Mouse (Mus musculus) stomach, embryonic 15.5 days (tissue): Measurements from ENCODE around the gene Phxr2. TPM values are rescaled to one million over a fixed set of nuclear protein-coding genes. Genes with fewer than 3 reads are reported as not detected.

Experiments
- ATAC-seq: fragments of 200-750 bp; cut with Nextera tagmentation; 2 replicates; pipeline ENCODE4 v1.8.0; 2017; ENCODE audit warnings: low read depth, moderate number of reproducible peaks, moderate TSS enrichment; ENCODE audit not compliant: insufficient read depth, low FRiP score
- H3K27ac ChIP-seq: fragments of 300-500 bp; sonication (generic); 2 replicates; pipeline ENCODE4 v1.5.1; 2015; ENCODE audit warnings: mild to moderate bottlenecking, inconsistent platforms
- H3K27me3 ChIP-seq: fragments of 300-500 bp; sonication (generic); replicated peaks from 2 replicates; pipeline ENCODE4 v1.6.1; 2015; ENCODE audit warnings: inconsistent platforms
- H3K36me3 ChIP-seq: fragments of 300-500 bp; sonication (generic); 2 replicates; pipeline ENCODE4 v1.6.1; 2015; ENCODE audit warnings: inconsistent platforms
- H3K4me1 ChIP-seq: fragments of 300-500 bp; sonication (generic); 2 replicates; pipeline ENCODE4 v1.6.1; 2015; ENCODE audit warnings: inconsistent platforms
- H3K4me2 ChIP-seq: fragments of 300-500 bp; sonication (generic); 2 replicates; pipeline ENCODE4 v1.6.1; 2015; ENCODE audit warnings: mild to moderate bottlenecking, inconsistent platforms
- H3K4me3 ChIP-seq: fragments of 300-500 bp; sonication (generic); replicated peaks from 2 replicates; pipeline ENCODE4 v1.5.1; 2015; ENCODE audit warnings: inconsistent platforms
- H3K9ac ChIP-seq: fragments of 300-500 bp; sonication (generic); 2 replicates; pipeline ENCODE4 v1.6.1; 2015; ENCODE audit warnings: inconsistent platforms
- H3K9me3 ChIP-seq: fragments of 300-500 bp; sonication (generic); 2 replicates; pipeline ENCODE4 v1.6.1; 2016; ENCODE audit warnings: inconsistent platforms
- WGBS: fragments of 180-500 bp; shearing (Covaris S2); methylation state at CpG from one replicate; pipeline ENCODE4 v1.1.7; 2015; 5-methylcytosine and 5-hydroxymethylcytosine counted together
- polyA plus RNA-seq: library from polyadenylated mRNA; unstranded; fragments of >200 nt; fragmentation: Nextera tagmentation; extraction: Ambion mirVana; gene quantifications from 2 replicates; pipeline ENCODE4 v1.2.1, GENCODE M21; 2015

The Phxr2 gene
- polyA plus RNA-seq, 1 experiment from 2014 or later, result not detected

DNA sequence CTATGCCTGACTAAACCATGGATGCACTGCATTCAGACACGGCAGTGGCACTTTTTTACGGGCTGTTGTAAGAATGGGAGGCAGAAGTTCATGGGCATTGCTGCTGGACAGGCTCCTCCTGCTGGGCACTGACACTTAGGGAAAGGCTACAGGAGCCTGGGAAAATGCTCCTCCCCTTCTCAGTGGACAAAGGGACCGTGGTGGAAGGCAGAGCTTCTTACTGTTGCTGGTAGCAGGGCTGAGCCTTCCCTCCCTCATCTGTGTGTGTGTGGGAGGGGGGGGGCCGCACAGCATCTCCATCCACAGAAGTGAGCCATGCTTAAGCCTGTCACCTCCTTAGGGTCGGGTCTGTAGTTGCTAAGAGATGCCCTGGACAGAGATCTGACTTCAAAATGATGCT lies 5.2 kb upstream of the Phxr2 start:
- no peaks in the 10 kb centered on the region for H3K9me3 ChIP-seq
- H3K4me3 ChIP-seq, result no peak overlapping the region
- H3K27ac ChIP-seq, result no peak overlapping the region
- no peak overlapping the region for H3K9ac ChIP-seq
- WGBS, result 72% methylated on average over 5 of the region's 5 CpGs
- no peak overlapping the region for H3K4me2 ChIP-seq
- H3K4me1 ChIP-seq, result peaks cover 5% of the 10 kb centered on the region; the same call in 1 of the 2 replicates
- no peaks in the 10 kb centered on the region for H3K27me3 ChIP-seq
- no peaks in the 10 kb centered on the region for H3K36me3 ChIP-seq
- ATAC-seq, result no peak

- H3K27ac ChIP-seq, result 0 out of 2 replicates have a peak overlapping the region, but pooled peaks have one; percentile 51
- no peak overlapping the region for H3K4me2 ChIP-seq
- H3K4me1 ChIP-seq, result peaks cover 5% of the 10 kb centered on the region; the same call in 1 of the 2 replicates
- H3K9ac ChIP-seq, result no peak overlapping the region
- H3K4me3 ChIP-seq, result no peak overlapping the region
- no peaks in the 10 kb centered on the region for H3K9me3 ChIP-seq
- ATAC-seq, result no peak
- H3K36me3 ChIP-seq, result no peaks in the 10 kb centered on the region
- H3K27me3 ChIP-seq, result no peaks in the 10 kb centered on the region
- 45% methylated on average over 6 of the region's 6 CpGs for WGBS
Measured at GRCm38 (mm10) chr10:99130611-99131010, 4.5 kb upstream of the Phxr2 start.

GRCm38 (mm10) chr10:99127691-99128261 lies 1.7 kb upstream of the Phxr2 start:
- Histone ChIP-seq H3K27me3 (no peaks in the 10 kb centered on the region), H3K4me3 (no peak overlapping the region), H3K27ac (peak overlapping the region; percentile 57; the same call in 1 of the 2 replicates), H3K9ac (no peak overlapping the region), H3K9me3 (no peaks in the 10 kb centered on the region), H3K4me2 (0 out of 2 replicates have a peak overlapping the region, but pooled peaks have one; percentile 14), H3K4me1 (peaks cover 5% of the 10 kb centered on the region; the same call in 1 of the 2 replicates), H3K36me3 (no peaks in the 10 kb centered on the region)
- ATAC-seq, result peak; percentile 67
- 66% methylated on average over 11 of the region's 11 CpGs for WGBS

DNA sequence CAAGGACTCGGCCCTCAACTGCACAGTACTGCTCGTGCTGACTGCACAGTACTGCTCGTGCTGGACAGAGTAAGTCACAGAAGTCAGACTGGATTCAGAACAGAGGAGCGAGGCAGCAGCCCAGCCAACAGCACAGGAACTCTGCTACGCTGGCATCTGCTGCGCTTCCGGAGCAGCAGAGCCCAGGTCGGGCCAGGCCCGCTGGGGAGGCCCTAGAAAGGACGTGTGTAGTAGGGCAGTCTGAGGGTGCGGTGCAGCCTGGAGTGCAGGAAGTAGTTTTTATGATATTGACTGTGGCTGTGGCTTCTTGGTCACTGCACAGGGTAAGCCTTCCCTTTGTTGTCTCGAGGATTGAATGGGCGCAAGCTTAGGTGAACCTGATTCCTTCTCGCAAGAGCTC lies 829 bp upstream of the Phxr2 start:
- H3K27ac ChIP-seq, result peak overlapping the region; percentile 57
- WGBS, result 81% methylated on average over 14 of the region's 14 CpGs
- peak; percentile 19; the same call in 1 of the 2 replicates for ATAC-seq

GRCm38 (mm10) chr10:99119471-99119870 lies 6.7 kb downstream of the Phxr2 start:
- H3K9me3 ChIP-seq, result no peaks in the 10 kb centered on the region
- H3K4me3 ChIP-seq, result no peak overlapping the region
- H3K4me2 ChIP-seq, result no peak overlapping the region
- H3K27ac ChIP-seq, result 0 out of 2 replicates have a peak overlapping the region, but pooled peaks have one; percentile 73
- H3K4me1 ChIP-seq, result peaks cover 11% of the 10 kb centered on the region
- H3K36me3 ChIP-seq, result no peaks in the 10 kb centered on the region
- ATAC-seq, result no peak
- no peaks in the 10 kb centered on the region for H3K27me3 ChIP-seq
- WGBS, result 87% methylated on average over 4 of the region's 4 CpGs
- H3K9ac ChIP-seq, result no peak overlapping the region

More for the DNA sequence above, 829 bp upstream of the Phxr2 start:
- Histone ChIP-seq H3K4me2 (no peak overlapping the region), H3K4me3 (no peak overlapping the region), H3K27me3 (no peaks in the 10 kb centered on the region), H3K36me3 (no peaks in the 10 kb centered on the region), H3K4me1 (no peaks in the 10 kb centered on the region; the same call in 1 of the 2 replicates), H3K9me3 (no peaks in the 10 kb centered on the region), H3K9ac (no peak overlapping the region)

GRCm38 (mm10) chr10:99118697-99119096 lies 7.4 kb downstream of the Phxr2 start:
- Histone ChIP-seq H3K9me3 (no peaks in the 10 kb centered on the region), H3K4me2 (0 out of 2 replicates have a peak overlapping the region, but pooled peaks have one; percentile 0), H3K9ac (no peak overlapping the region), H3K36me3 (no peaks in the 10 kb centered on the region), H3K4me3 (no peak overlapping the region), H3K27ac (peak overlapping the region; percentile 73), H3K4me1 (peaks cover 11% of the 10 kb centered on the region), H3K27me3 (no peaks in the 10 kb centered on the region)
- peak; percentile 47; the same call in 1 of the 2 replicates for ATAC-seq
- WGBS, result 37% methylated on average over 6 of the region's 6 CpGs

DNA sequence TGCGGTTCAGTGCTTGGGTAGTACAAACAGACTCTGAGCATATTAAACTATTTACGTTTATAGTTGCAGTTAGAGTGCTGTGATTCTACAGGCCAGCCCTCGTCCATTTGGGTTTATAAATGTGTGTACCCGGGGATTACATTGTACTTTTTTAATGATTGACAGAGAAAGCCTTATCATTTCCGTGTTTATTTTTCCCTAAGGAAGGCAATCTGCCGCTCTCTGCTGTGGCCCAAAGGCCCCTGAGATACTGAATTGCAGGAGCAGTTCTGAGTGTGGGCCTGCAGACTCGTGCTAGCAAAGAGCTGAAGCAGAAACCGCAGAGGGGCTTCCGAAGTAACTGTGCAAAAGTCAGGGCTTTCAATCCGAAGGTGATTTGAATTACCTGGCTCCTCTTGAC lies 8.2 kb downstream of the Phxr2 start:
- 43% methylated on average over 10 of the region's 10 CpGs for WGBS

DNA sequence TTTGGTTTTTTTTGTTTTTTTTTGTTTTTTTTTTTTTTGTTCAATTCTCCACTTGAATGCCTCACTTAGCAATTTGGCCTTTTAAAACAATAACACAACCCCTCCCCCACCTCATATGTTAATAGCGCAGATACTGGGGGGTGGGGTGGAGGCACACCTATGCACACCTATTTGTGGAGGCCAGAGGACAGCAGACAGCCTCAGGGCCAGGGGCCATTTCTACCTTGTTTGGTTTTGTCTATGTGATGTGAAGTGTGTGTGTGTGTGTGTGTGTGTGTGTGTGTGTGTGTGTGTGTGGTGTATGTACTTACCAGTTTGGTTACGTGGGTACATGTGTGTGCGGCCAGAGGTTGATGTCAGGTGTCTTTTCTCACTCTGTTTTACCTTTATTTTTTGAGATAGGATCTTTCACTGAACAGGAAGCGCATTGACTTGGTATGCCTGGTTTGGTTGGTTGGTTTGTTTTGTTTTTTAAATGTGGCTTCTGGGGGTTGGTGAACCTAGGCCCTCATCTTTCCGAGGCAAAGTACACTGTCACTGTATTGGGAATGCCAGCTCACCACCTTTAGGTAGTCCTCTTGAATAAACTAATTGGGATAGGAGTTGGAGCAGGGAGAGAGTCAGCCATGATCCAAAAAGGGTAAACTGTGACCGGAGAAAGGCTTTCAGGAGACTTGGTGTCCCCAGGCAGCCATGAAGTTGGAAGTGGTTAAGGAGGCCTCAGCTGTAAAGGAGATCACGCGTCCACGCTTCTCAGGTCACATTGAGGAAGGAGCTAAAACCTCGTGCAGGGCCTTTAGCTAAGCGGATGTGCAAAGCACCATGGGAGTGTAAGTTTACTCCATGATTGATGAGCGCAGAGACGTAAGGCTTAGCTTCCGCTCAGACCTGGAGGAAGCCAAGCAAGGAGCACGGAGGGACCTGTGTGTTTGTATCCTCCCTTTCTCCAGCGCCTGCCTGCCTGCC lies 9.2 kb downstream of the Phxr2 start:
- Histone ChIP-seq H3K4me2 (no peak overlapping the region), H3K9ac (no peak overlapping the region), H3K27ac (peak overlapping the region; percentile 42; the same call in 1 of the 2 replicates), H3K27me3 (no peaks in the 10 kb centered on the region), H3K9me3 (no peaks in the 10 kb centered on the region), H3K36me3 (no peaks in the 10 kb centered on the region), H3K4me1 (peaks cover 14% of the 10 kb centered on the region), H3K4me3 (no peak overlapping the region)
- 72% methylated on average over 16 of the region's 16 CpGs for WGBS
- no peak for ATAC-seq

More for the DNA sequence above, 8.2 kb downstream of the Phxr2 start:
- Histone ChIP-seq H3K27me3 (no peaks in the 10 kb centered on the region), H3K27ac (peak overlapping the region; percentile 73), H3K36me3 (no peaks in the 10 kb centered on the region), H3K4me2 (no peak overlapping the region), H3K4me1 (peaks cover 14% of the 10 kb centered on the region), H3K4me3 (no peak overlapping the region), H3K9me3 (no peaks in the 10 kb centered on the region), H3K9ac (no peak overlapping the region)
- ATAC-seq, result peak; percentile 57

DNA sequence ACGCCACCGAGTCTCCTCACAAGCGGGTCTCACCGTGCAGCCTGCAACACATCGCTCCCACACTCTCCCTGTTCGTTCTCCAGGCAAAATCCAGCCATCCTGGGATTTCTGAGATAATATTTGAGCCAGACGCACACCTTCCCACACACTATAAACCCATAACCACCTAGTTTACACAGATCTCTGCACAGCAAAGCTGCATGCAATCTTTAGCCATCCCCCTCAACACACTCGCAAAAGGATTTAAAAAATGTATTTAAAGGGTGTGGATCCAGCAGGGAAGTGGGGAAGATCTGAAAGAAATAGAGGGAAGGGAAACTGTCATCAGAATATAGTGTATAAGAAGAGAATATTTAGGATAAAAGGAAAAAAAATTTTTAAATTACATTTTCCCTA lies 9.9 kb downstream of the Phxr2 start:
- Histone ChIP-seq H3K36me3 (no peaks in the 10 kb centered on the region), H3K4me1 (peaks cover 17% of the 10 kb centered on the region), H3K27me3 (no peaks in the 10 kb centered on the region), H3K4me2 (peak overlapping the region; percentile 6; the same call in 1 of the 2 replicates), H3K27ac (peak overlapping the region; percentile 55), H3K9ac (no peak overlapping the region), H3K9me3 (no peaks in the 10 kb centered on the region), H3K4me3 (no peak overlapping the region)
- ATAC-seq, result no peak
- WGBS, result 55% methylated on average over 8 of the region's 8 CpGs

- no peaks in the 10 kb centered on the region for H3K27me3 ChIP-seq
- peaks cover 18% of the 10 kb centered on the region for H3K4me1 ChIP-seq
- no peak overlapping the region for H3K4me3 ChIP-seq
- peak overlapping the region; percentile 55 for H3K27ac ChIP-seq
- H3K9ac ChIP-seq, result no peak overlapping the region
- H3K36me3 ChIP-seq, result peaks cover 3% of the 10 kb centered on the region; the same call in 1 of the 2 replicates
- 33% methylated on average over 18 of the region's 18 CpGs for WGBS
- no peaks in the 10 kb centered on the region for H3K9me3 ChIP-seq
- ATAC-seq, result no peak
- peak overlapping the region; percentile 6; the same call in 1 of the 2 replicates for H3K4me2 ChIP-seq
Measured at GRCm38 (mm10) chr10:99115471-99116236, 10.5 kb downstream of the Phxr2 start.

DNA sequence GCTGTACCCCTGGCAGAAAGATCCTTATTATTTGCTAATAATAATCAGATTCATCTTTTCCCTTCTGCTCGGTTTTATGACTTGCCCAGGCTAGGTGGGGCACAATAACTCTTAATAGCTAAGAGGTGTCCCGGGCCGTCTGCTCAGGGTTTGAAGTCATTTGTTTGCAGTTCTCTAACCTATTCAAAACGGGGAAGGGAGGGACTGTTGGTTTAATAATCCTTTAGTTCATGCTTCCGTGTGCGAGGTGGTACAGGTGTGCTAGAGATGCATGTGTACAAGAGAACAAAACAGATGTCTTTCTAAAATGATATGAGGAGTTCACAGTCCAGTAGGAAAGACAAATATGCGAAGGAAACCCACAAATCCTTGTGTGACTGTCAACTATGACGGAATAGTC lies 11.8 kb downstream of the Phxr2 start:
- Histone ChIP-seq H3K9me3 (no peaks in the 10 kb centered on the region), H3K36me3 (peaks cover 13% of the 10 kb centered on the region), H3K4me1 (peaks cover 18% of the 10 kb centered on the region), H3K4me3 (no peak overlapping the region), H3K27ac (peak overlapping the region; percentile 88), H3K4me2 (peak overlapping the region; percentile 19; the same call in 1 of the 2 replicates), H3K27me3 (no peaks in the 10 kb centered on the region), H3K9ac (no peak overlapping the region)
- WGBS, result 68% methylated on average over 8 of the region's 8 CpGs
- peak; percentile 57 for ATAC-seq
